Mouse (Mus musculus) layer of hippocampus, adult 8-10 months (tissue): ENCODE data around the gene Fam161a. TPM values are rescaled to one million over a fixed set of nuclear protein-coding genes. Genes with fewer than 3 reads are reported as not detected.
A peak's percentile ranks its signal among the peaks of the same experiment; 100 is the strongest.

ENCODE experiments used
- DNase-seq, 2 experiments: peaks; one replicate each; pipeline ENCODE4 v3.0.0; 2022; ENCODE audit warnings: low spot score in 2 of 2
- total RNA-seq, 4 experiments: library from RNA; stranded (reverse); gene quantifications; 2 replicates each; pipeline ENCODE4 v1.2.4; 2022

Fam161a gene
- total RNA-seq, result 1 to 10 TPM; 4.1 to 5.6 (median 4.8) TPM

DNA sequence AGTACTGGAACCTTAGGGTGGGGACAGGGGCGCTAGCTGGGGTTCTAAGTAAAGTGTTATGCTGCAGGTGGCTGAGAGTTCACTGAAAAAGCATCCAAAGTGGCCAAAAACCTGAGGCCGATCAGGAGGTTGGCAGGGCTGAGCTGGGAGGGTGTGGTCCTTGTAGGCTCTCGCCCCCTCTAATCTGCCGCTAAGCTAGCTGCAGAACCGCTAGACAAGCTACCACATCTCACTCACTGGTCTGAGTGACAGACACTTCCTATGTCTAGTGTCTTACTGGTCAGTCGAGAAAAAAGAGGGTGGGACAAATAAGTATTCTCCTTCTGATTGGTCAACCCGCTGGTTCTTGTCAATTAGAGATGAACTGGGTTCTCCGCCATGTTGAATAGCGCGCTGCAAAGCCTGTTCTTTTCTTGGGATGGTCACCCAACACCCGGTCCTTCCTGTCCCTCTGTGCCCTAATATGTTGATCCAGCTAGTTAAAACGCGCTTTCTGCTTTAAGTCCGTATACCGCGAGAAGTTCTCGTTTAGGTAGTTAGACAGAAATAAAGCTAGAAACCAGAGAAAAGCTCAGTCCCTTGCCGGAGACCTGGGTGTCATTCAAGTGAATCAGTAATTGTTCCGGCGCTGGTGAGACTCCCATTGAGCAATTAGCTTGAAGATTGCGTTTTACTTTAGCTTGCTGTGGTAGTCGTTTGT lies at the start of gene Fam161a:
Gene Fam161a, plus strand, starts transcription at position 51 of the 700 bp plus-strand sequence.
- peak; percentile 83 to 91 for DNase-seq

DNA sequence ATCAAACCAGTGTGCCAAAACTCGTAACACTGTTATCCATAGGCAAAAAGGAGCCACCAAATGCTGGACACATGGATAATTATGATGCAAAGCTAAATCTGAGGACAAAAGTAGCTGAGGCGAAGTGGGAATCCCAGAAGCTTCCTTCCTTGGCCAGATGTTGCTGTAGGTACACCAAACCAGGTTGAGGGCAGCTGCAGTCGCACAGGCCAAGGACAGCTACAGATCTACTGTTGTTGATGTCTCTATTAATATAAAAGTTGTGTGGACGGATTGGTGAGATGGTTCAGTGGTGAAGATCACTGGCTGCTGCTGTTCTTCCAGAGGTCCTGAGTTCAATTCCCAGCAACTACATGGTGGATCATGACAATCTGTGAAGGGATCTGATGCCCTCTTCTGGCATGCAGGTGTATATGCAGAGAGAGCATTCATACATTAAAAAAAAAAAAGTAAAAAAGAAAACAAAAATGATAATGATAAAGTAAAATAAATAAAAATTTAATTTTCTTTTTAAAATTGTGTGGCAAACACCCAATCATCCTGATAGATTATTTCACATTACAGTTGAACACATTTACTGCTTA lies 49.4 kb upstream of the Fam161a start:
- DNase-seq, result no peak

DNA sequence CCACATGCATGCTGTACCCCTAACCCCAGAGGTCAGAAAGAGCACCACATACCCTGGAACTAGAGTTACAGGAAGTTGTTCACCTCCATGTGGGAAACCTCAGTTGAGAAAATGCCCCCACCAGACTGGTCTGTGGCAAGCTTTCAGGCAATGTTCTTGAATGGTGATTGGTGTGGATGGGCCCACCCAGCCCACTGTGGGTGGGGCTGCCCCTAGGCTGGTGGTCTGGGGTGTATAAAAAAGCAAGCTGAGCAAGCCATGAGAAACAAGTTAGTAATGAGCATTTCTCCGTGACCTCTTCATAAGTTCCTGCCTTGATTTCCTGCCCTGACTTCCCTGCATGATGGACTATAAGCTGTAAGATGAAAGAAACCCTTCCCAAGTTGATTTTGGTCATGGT lies 45.2 kb upstream of the Fam161a start:
- no peak for DNase-seq

DNA sequence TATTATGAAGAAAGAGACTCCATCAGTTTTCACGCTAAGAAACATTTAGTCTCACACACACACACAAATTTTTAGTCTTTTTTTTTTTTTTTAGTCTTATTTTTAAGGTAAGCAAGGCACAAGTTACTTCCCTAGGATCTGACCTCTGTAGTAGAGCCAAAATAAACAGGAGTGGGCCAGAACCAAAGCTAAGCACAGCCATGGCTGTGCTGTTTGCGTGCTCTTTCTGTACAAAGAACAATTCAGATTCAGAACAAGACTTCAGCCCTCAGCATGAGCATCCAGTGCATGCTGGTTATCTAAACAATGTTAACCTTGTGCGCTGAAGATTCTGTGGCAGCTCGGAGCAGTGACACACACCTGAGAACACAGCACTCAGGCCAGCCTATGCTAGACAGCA lies 42.9 kb upstream of the Fam161a start:
- no peak for DNase-seq

DNA sequence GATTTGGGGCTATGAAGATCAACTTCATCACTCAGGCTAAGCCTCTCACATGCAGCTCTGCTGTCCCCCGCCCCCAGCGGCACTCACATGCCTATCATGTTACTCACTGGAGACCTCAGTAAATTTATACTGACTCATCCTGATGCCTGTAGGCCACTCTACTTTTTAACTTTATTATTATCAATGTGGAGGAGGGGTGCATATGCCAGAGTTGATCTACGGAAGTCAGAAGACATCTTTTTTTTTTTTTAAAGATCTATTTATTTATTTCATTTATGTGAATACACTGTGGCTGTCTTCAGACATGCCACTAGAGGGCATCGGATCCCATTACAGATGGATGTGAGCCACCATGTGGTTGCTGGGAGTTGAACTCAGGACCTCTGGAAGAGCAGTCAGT lies 41.8 kb upstream of the Fam161a start:
- DNase-seq, result no peak

DNA sequence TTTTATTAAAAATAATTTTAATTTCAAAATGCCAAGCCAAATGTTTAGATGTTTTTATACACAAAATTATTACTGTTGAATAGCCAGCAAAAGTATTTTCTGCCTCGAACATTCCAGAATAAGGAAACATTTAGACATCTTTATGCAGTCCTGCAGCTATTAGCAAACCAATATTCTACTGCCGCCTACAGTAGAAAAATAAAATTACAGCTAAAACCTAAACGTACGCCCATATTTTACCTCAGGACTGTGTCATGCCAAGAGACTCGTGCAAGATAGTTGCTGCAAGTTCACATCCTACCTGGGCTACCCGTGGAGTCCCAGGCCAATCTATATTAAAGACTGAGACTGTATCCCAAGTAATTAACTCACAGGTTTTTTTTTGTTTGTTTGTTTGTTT lies 37.8 kb upstream of the Fam161a start:
- DNase-seq, result no peak

DNA sequence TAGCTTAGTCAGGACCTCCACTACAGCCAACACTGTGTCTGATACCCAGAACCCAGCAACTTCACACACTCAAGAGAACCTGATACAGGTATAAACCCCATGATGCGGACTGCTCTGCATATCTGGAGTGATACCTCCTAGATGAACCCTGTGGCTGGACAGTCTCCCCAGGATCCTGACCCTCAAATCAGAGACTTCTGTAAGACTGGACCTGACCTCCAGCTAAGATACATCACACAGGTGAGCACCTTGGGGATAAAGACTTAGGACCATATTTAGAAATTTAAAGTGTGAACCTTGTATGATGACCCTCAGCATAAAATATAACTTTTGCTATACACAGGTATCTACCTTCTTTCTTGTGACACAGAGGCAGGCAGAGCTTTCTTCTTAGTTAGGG lies 36.8 kb upstream of the Fam161a start:
- no peak for DNase-seq

DNA sequence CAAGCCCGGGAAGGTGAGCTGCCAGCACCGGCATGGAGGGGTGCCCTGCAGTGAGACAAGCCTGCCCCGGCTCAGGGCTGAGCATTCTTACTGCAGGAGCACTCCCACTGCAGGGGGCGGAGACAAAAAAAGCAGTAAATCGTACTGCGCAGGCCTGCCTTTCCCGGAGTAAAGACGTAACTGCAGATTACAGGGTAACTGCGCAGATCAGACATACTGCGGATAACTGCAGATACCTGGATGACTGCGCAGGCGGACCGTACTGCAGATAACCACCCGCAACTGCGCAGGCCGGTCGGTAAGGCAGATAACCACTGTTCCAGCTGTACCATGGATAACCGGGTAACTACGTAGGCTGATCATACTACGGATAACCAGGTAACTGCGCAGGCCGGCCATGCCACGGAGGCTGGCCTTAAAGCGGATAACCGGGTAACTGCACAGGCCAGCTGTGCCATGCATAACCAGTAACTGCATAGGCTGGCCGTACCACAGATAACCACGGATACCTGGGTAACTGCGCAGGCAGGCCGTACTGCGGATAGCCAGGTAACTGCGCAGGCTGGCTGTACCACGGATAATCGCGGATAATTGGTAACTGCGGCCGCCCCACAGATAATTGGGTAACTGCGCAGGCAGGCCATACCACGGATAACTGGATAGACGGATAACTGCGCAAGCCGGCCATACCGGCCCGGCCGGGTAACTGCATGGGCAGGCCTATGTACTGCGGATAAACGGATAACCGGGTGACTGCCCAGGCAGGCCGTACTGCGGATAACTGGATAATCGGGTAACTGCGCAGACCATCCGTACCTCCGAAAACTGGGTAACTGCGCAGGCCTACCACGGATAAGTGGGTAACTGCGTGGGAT lies 35.3 kb upstream of the Fam161a start, which contains the start of gene Zrsr1:
Gene Zrsr1, plus strand, starts transcription at position 171 of the 875 bp plus-strand sequence.
- DNase-seq, result peak; percentile 67 to 76

DNA sequence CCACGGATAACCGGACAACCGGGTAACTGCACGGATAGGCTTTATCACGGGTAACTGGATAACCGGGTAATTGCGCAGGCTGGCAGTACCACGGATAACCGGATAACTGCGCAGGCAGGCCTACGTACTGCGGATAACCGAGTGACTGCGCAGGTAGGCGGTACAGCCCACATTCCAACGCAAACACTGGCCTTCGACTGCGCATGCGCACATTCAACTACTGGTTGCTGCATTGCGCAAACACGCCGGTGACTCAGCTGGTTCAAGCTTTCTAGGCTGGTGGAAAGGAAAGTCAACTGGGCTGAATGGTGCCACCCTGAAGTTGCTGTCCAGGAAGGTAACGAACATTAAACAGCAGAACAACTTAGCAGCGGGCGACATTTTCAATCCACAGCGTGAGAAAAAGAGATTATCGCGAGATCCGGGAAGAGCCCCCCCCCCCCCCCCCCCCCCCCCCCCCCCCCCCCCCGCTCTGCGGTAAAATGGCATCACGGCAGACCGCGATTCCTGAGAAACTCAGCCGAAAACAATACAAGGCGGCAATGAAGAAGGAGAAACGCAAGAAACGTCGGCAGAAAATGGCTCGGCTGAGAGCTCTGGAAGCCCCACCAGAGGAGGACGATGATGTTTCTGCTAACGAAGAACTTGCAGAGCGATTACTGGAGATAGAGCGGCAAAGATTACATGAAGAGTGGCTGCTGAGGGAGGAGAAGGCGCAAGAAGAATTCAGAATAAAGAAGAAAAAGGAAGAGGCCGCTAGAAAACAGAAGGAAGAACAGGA lies 34.4 kb upstream of the Fam161a start:
- peak; percentile 79 to 89 for DNase-seq

DNA sequence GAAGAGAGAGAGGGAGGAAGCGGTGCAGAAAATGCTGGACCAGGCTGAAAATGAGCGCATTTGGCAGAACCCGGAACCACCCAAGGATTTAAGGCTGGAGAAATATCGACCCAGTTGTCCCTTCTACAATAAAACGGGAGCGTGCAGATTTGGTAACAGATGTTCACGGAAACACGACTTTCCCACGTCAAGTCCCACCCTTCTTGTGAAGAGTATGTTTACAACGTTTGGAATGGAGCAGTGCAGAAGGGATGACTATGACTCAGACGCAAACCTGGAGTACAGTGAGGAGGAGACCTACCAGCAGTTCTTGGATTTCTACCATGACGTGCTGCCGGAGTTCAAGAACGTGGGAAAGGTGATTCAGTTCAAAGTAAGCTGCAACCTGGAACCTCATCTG lies 33.7 kb upstream of the Fam161a start:
- peak in 1 of 2 experiments; percentile 31 for DNase-seq

DNA sequence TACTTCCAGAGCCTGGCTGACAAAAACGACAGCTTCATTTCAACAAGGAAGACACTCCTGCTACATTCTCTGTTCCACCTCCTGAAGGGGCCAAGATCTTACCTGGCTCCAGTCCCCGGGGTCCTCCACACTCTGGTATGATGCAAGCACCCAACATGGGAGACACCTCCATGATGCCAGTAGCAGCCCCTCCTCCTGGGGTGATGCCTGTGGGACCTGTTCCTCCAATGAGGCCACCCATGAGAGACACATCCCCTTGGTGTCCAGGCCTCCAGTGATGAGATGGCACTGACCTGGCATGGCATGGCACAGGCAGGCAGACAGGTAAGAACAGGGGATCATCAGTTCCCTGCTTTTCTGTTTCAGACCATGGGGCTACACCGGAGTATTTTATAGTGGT lies 29.1 kb upstream of the Fam161a start:
- no peak for DNase-seq

DNA sequence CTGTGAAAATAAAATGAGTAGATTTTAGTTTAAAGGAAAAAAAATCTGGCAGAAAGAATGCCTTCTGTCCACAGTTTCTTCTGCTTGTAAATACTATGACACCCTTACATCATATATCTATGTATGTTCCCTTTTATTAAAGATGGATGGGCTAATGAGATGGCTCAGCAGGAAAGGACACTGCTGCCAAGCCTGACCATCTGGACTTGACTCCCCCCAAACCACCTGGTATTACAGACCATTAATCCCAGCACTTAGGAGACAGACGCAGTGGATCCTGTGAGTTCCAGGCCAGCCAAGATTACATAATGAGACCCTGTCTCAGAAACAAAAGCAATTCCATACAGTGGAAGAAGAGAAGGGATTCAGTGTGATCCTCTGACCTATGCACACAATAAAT lies 28.6 kb upstream of the Fam161a start:
- no peak for DNase-seq

DNA sequence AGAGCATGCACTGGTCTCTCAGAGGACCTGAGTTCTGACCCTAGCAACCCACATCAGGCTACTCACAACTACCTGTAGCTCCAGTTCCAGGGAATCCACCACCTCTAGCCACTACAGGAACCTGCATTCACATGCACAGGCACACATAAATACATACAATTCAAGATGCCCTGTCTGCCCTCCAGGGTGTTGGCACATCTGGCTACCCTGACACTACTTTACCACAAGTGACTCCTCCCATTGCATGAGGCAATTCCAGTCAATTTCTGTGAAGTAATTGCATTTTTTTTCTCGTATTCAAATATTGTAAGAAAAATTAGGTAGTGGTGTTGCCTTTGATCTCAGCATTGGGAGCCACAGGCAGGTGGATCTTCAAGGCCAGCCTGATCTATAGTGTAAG lies 28.1 kb upstream of the Fam161a start:
- DNase-seq, result no peak

DNA sequence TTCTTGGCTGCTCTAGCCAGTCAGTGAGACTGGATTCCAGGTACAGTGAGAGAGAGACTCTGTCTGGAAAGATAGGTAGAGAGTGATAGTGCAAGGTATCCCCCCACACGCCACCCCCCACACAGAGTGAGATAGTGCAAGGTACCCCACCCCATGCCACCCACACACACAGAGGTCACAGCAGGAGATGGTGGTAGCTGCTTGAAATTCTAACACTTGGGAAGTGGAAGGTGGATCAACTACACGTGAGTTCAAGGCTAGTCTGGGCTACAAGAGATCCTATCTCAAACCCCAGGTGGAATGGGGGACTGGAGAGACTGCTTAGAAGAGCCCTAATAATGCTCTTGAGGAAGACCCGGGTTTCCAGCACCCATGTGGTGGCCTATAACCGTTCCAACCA lies 26.3 kb upstream of the Fam161a start:
- no peak for DNase-seq

DNA sequence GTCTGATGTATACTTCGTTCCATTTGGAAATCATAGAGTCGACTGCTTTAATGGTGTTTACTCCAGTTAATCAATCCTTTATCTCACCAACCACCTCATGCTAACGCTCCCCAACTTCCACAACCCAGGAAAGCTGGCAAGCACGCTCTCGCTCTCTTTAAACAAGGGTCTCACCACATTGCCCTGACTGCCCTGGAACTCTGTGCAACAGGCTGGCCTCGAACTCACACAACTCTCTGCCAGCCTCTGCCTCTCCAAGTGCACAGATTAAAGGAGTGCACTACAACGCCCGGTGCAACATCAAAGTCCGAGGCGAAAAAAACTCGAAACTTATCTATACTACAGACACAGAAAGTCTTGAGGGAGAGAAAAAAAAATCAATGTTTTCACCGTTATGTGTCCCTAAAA lies 25.8 kb upstream of the Fam161a start:
- peak in 1 of 2 experiments; percentile 17 for DNase-seq

DNA sequence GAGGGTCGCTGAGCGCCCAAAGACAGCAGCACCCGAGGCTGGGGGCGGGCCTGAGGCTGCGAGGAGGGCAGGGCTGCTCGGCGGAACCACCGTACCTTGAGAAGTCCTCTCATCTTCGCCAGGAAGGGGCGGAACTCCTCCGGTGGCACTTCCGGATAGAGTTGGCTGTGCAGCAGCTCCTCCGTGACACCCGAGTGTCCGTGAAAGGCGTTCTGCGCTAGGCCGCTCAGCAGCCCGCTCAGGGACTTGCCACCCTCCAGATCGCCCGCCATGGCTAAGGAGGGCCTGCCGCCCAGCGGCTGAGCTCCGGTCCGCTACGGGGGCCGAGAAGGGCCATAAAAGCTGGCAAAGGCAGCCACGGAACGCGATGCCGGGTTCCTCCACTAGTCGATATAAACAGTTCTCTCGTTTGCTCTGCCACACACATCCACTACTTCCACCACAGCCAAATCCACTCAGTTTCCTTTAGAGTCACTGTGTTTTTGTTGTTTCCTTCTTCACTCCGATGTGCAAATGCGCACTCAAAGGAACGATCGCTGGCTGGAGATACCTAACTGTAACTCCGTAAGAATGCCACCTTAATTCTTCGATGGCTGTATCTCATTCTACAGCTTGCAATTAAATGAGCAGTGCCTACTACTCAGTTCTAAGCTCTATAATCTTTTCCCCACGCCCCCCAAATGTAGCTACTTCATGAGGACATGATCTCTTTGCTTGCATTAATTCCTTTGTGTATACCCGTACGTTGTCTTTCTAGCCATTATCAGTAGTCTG lies 25.2 kb upstream of the Fam161a start, which contains the start of the genes Gm28048 and Commd1:
Gene Gm28048, minus strand, starts transcription at position 107 of the 774 bp plus-strand sequence.
Gene Commd1, minus strand, starts transcription at position 399 of the 774 bp plus-strand sequence.
- DNase-seq, result peak; percentile 90 to 97

DNA sequence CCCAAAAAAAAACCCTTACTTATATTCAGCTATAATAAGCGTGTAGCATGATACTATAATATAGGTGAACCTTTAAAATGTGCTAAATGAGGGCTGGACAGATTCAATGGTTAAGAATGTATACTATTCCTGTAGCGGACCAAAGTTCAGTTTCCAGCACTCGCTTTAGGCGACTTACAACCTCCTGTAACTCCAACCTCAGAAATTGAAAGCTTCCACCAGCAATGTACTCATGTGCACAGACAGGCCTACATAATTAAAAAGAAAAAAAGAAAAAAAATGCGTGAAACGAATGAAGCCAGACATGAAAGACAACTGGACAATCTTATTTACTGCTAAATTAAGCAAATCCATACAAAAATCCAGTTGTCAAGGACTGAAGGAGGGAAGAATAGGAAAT lies 24.5 kb upstream of the Fam161a start:
- no peak for DNase-seq

DNA sequence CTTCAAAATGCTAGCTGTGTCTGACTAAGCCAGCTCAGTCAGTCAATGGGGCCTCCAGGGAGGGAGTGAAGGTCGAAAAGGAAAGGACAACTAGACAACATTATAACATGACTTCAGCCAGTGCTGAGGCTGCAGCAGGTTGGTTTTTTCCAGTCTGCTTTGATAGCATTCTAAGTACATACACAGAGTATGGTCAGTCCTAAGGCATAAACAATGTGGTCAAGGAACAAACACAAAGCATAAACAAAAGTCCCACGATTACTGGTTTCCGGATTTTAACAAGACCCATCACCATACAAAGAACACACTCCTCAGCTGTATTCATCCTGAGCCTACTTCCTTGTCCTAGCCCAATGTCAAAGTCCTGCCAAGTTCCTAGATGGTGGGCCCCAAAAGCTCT lies 21.8 kb upstream of the Fam161a start:
- DNase-seq, result no peak

DNA sequence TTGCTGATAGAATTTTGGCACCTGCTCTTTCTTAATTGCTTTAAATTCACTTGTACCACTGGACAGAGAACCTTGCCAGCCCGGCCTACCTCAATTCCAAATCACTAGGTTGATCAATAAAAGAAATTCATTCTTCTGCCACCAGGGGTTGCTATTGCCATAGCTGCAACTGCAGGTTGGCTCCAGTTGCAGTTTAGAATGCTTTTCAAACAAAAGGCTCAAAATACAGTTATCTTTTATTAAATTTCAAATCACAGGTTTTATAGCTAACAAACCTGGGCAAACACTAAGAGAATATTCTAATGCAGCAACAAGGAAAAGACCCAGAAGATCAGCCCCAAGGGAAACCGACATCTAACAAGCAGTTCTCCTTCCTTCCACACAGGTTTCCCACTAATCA lies 20.0 kb upstream of the Fam161a start:
- peak in 1 of 2 experiments; percentile 26 for DNase-seq

DNA sequence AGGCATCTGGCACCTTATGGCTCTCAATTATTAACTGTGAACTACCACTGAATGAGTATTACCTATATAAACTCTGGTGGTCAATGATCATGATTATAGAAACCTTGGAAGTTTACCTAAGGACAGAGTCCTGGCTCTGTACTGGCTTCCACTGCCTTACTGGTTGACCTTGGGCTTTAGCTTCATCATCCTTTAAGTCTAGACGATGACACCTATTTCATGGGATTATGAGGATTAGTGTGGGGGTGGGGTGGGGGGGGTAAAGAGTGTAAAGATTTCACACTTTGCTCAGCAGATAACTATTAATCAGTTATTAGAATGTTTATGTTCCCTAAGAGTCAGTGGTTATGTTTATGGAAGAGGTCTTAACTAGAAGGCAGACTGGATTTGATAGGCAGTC lies 17.5 kb upstream of the Fam161a start:
- no peak for DNase-seq
